Mouse (Mus musculus) lung, postnatal 0 days (tissue): ENCODE results near the gene Pygm.

Experiments used
- CTCF ChIP-seq: IDR thresholded peaks from 2 replicates; pipeline ENCODE4 v1.5.1; 2016; ENCODE audit warnings: antibody characterized with exemption, mild to moderate bottlenecking
- EP300 ChIP-seq: IDR thresholded peaks from 2 replicates; pipeline ENCODE4 v1.6.1; 2016; ENCODE audit warnings: antibody characterized with exemption, mild to moderate bottlenecking, control low read depth

GRCm38 (mm10) chr19:6370175-6370574, 14.0 kb upstream of the Pygm start:
- TF ChIP-seq CTCF (no peak), EP300 (no peak)
